Mouse (Mus musculus) forelimb bud, embryonic 11.5 days (tissue): ENCODE measurements at regions not wholly inside any gene's neighbourhood (a gene's known extent, or its start where the extent isn't known, plus 50 kb on each side); places are given as distances from the start of the nearest gene placed in this dataset.

Experiments
- DNase-seq: peaks from one replicate; pipeline ENCODE4 v3.0.0-alpha.2; 2012; ENCODE audit warnings: low read depth, low spot score

DNA sequence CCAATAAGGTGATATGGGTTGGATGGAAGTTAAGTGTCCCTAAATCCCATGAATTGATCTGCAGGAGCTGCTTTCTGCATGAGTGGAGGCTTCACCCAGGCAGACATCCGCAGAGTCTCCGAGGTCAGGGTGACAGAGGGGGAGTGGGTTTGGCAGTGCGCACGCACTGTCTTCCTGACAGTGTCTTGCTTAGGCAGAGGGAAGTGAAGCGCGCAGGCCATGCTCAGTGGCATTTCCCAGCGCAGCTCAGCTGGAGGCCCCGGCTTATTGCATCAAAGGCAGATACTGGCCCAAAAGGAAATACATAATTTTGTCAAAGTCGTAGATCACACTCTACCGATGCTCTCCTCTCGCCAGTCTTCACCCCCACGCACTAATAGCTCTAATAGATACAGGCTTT is 252.7 kb upstream of the Dnajc24 start:
- no peak for DNase-seq

DNA sequence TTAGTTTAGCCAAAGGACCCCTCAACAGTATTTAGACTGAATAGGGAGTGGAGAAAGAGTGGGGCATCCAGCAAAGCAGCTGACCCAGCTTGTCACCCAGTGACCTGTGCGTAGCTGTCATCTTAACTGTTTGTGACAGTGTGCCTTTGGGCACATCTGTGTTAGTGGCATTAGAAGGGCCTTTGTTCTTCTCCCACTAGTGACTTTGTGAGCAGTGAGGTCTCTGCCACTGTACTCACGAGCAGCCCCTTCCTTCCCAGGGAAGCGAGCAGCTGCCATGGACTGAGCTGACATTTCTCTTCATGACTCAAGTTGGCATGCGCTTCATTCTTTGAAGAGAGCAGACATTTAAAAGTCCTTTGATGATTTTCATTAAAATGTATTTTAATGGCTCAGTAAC is 231.0 kb upstream of the Dnajc24 start:
- no peak for DNase-seq

DNA sequence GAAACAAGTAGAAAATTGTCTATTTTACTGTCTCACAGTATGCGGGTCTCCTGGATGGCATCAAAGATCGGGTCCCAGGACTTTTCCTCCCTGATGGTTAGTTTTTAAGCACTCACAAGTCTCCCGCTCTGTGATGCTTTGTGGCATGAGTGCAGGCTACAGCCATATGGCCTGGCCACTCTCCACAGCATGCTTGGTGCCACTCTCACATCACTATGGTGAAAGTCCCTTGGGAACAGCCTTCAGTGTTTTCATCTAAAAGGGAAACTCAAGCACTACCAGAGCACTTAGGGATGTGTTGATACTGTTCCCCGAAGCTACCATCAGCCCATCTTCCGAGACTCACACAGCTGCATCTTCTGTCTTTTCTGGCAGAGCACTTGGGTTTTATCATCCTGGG is 227.8 kb upstream of the Dnajc24 start:
- no peak for DNase-seq

DNA sequence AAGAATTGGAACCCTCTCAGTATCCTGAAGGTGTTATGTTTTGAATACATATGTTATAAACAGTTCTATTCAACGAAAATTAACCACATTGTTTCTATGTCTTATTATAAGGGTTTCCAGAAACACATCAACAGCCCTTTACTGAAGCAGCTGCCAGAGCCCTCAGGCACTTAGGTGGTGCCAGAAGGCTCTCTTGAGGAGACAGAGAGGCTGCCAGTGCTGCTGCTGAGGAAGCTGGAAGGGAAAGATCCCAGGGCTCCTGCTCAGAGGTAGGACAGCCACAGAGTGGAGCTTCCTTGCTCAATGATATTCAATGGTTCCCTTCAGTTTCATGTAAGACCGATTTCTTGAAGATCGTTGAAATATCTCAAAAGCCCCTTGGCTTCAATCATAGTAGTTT is 226.7 kb upstream of the Dnajc24 start:
- no peak for DNase-seq

GRCm38 (mm10) chr2:106228249-106228648 is 224.9 kb upstream of the Dnajc24 start:
- DNase-seq: no peak

- no peak for DNase-seq
These were observed 212.8 kb upstream of the Dnajc24 start for GRCm38 (mm10) chr2:106216169-106216568.

DNA sequence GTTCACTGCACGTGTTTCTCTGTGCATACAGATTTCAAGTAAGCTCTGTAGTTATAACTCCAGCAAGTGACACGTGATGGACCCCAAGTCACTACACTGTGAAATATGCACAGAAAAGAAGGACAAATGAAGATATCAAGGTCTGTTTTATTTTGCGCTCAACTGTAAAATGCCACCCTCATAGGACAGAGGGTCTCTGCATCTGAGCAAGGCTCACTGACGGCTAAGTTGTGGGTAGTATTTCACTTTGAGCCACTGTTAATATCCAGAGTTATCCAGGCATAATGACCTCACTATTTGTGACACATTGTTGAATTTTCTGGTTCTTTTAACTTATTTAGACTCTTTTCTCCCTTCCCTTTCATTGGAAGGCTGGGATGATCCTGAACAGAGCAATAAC is 210.4 kb upstream of the Dnajc24 start:
- no peak for DNase-seq

GRCm38 (mm10) chr2:106210773-106211172 is 207.4 kb upstream of the Dnajc24 start:
- DNase-seq: no peak

DNA sequence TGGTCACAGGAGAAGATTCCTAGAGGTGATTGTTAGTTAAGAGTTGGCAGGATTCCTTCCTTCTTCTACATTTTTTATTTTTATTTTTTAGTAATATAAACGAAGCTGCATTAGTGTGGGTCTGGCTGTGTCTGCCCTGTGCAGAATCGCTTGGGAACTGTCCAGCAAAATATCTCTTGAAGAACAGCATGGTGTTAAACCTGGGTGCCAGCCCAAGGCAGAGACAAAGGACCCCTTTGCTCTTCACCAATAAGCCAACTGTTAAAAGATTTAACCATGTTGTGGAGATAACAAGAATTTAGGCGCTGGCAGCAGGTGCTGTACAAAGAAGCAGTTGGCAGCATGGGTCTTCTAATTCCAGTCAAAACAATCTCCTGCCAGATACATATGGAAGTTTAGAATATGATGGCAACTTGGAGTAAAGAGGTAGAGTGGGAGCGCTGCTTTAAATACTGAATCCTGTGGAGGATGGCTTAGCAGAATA is 205.5 kb upstream of the Dnajc24 start:
- no peak for DNase-seq

- no peak for DNase-seq
These were observed 196.8 kb upstream of the Dnajc24 start for GRCm38 (mm10) chr2:106200130-106200529.

DNA sequence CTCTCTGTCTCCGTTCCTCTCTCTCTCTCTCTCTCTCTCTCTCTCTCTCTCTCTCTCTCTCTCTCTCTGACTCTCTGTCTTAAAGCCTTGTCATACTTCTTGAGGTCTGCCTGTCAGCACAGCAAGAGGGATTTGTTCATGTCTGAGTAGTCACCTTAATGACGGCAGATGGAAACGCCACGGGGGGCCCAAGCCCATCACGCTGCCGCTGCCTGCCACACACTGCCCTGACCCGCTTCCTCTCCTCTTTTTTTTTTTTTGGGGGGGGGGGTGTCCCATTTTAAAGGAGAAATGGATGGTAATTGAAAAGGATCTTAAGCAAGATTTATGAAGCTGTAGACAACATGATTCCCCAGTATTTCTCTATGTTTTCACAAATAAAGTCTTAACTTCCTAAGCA is 191.8 kb upstream of the Dnajc24 start:
- DNase-seq: no peak

DNA sequence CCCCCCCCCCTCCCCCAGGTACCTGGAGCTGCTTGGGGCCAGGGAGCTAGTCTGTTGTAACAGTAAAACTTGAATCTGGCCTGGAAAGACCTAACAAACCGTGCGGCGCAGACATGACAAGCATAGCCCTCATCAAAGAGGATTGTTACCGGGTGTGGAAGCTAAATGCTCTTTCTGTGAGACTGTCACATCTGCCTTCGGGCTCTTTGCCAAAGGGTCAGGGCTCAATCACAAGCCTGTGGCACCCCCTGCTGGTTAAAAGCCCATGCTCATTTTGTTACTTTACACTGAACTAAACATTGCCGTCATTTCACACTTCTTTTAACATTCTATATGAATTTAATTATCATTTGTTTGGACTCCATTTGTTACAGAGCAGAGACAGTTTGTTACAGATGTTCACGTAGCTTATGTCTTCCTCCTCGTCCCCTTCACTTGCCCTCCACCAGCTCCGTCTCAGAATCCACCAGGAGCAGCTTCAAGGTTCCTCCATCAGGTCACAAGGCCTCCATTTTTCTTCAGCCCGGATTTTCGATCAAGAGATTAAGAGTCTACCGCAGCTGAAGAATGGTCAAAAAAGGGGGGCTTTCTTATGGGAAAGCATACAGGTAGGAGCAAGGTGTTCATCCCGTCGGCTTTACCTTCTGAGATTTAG is 191.1 kb upstream of the Dnajc24 start:
- peak; percentile 87 for DNase-seq

DNA sequence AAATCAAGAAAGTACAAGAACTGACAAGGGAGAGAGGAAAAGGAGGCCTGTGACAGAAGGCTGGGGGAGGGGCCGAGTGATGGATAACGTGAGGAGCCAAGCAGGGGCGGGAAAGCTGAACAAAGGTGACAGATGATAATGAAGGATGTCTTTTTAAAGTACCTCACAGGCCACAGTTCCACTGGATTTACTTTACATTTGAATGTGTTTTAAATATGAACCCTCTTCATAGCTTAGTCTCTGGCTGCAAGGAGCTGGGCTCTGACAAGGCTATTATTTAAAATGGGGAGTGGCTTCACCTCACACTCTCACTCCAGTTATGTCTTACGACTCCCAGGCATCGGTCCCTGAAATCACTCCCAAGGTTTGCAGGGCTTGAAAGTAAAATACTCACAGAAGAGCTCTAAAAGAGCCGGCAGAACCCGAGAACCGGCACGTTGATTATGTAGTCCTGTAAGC is 190.6 kb upstream of the Dnajc24 start:
- no peak for DNase-seq

- DNase-seq: no peak
These were observed 187.4 kb upstream of the Dnajc24 start for GRCm38 (mm10) chr2:106190579-106191322.

- DNase-seq: no peak
These were observed 180.3 kb upstream of the Dnajc24 start for GRCm38 (mm10) chr2:106183651-106184050.

DNA sequence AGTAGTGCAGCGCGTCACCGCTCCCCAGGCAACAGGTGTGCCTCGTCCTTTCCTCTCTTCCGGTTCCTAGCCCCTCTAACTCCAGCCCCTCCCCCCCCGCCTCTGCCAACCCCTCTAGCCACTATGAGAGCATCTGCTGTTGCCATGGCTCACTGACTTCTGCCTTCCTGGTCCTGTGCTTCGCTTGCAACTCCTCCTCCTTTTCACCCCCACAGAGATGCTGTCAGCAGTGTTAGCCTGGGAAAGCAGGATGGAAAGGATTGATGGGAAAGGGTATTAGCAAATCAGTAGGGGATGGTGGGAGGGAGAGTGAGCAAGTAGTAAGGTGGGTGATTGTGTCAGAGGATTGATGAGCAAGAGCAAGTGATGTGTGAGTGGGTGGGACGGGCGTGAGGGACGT is 178.7 kb upstream of the Dnajc24 start:
- no peak for DNase-seq

- no peak for DNase-seq
These were observed 159.3 kb upstream of the Dnajc24 start for GRCm38 (mm10) chr2:106162681-106163080.

DNA sequence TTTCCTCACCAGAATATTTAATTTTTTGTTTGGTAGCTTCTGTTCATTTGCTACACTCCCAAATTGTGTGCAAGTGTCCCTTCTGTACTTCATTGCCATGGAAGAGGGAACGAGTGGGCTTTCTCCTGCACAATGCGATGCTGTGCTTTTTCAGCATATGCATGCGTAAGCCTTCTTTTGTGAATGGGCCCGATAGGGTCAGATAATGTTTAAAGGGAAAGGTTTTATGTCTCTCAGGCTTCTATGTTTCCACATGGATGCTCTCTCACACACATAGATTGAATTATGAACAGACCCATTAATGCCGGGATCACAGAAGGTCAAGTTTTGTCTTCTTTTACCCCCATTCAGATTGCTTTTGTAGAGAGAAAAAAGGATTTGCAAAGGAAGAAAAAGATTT is 158.5 kb upstream of the Dnajc24 start:
- DNase-seq: no peak

DNA sequence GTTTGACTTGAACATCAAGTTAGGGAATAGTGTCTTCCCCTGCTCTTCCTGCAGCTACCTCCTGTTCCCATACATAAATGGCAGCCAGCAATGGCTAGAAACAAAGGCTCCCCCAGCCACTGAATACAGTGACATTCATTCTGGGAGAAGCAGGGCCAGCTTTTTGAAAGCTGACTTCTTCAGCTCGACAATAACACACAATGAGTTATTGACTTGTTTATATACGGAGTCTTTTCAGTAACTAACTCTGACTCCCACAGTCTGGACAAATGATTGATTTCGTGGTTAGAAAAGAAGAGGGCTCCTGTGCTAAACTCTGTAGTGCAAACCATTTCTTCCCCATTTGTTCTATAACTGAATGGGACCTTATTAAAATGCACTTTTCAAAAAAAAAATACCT is 146.4 kb upstream of the Dnajc24 start:
- no peak for DNase-seq

- DNase-seq: no peak
These were observed 137.6 kb upstream of the Dnajc24 start for GRCm38 (mm10) chr2:106140931-106141330.

DNA sequence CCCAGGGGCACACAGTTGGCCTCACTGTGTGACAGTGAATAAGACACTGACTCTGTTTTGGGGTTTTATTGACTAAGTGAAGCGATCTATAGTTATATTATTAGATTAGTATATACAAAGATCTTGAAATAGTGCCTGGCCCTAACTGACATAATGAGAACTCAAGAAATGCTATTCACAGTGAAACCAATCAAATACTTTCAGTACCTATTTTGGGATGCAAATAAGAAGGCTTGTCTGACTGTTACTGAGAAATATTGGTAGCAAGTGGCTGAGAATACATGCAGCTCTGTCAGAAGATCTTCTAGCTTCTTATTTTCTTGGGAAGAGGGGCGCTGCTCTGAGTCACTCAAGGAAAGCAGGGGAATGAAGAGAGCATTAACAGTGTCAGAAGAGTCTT is 97.7 kb upstream of the Dnajc24 start:
- DNase-seq: no peak

- DNase-seq: no peak
These were observed 82.8 kb upstream of the Dnajc24 start for GRCm38 (mm10) chr2:106086121-106086520.
